Mouse (Mus musculus) liver, postnatal 0 days (tissue): ENCODE results near the gene Ptprk.

Experiments
- CTCF ChIP-seq: sonication (generic); IDR thresholded peaks from 2 replicates; pipeline ENCODE4 v1.5.1; 2016; ENCODE audit warnings: antibody characterized with exemption, low read depth
- EP300 ChIP-seq: IDR thresholded peaks from 2 replicates; pipeline ENCODE4 v1.6.1; 2016; ENCODE audit warnings: antibody characterized with exemption, low read depth, mild to moderate bottlenecking

GRCm38 (mm10) chr10:28271729-28272606 is 197.3 kb downstream of the Ptprk start:
- TF ChIP-seq CTCF = no peak
- no peak for TF ChIP-seq EP300
